Mouse (Mus musculus) C2C12 (cell line): Measurements from ENCODE around the gene Cenph. TPM values are rescaled to one million over a fixed set of nuclear protein-coding genes. Genes with fewer than 3 reads are reported as not detected.
"Not testable (repeated sequence)": the region's sequence is repeated elsewhere in the genome, so short reads cannot be mapped to it uniquely, and the experiment has no call there.

Experiments
- H3K27me3 ChIP-seq: one replicate; pipeline ENCODE4 v1.6.1; 2011; ENCODE audit not compliant: control insufficient read depth, insufficient read depth, insufficient read length
- H3K36me3 ChIP-seq: one replicate; pipeline ENCODE4 v1.6.1; 2011; ENCODE audit not compliant: control insufficient read depth, insufficient read depth
- H3K4me3 ChIP-seq: one replicate; pipeline ENCODE4 v1.5.1; 2011; ENCODE audit warnings: mild to moderate bottlenecking, control low read depth; ENCODE audit not compliant: poor library complexity, insufficient read depth, severe bottlenecking
- H3K79me2 ChIP-seq: one replicate; pipeline ENCODE4 v1.6.1; 2011; ENCODE audit not compliant: control insufficient read depth, insufficient read depth
- H3K79me3 ChIP-seq: one replicate; pipeline ENCODE4 v1.6.1; 2011; ENCODE audit warnings: low read depth, control low read depth
- H3ac ChIP-seq: one replicate; pipeline ENCODE3; 2011; ENCODE audit warnings: low read depth; ENCODE audit not compliant: control insufficient read depth, insufficient read length
- CEBPB ChIP-seq: IDR thresholded peaks from one replicate; pipeline ENCODE4 v1.6.1; 2011; ENCODE audit warnings: low read depth, mild to moderate bottlenecking, control low read depth, moderate library complexity
- CTCF ChIP-seq: IDR thresholded peaks from one replicate; pipeline ENCODE4 v1.5.1; 2011; ENCODE audit not compliant: control insufficient read depth, insufficient read depth, insufficient read length
- FOSL1 ChIP-seq: IDR thresholded peaks from one replicate; pipeline ENCODE4 v1.8.0; 2011; ENCODE audit warnings: mild to moderate bottlenecking, low read length; ENCODE audit not compliant: poor library complexity, insufficient read depth, severe bottlenecking
- MAX ChIP-seq: IDR thresholded peaks from one replicate; pipeline ENCODE4 v1.6.1; 2011; ENCODE audit warnings: mild to moderate bottlenecking, control low read depth
- MYOD1 ChIP-seq: IDR thresholded peaks from one replicate; pipeline ENCODE4 v1.6.1; 2011; ENCODE audit warnings: low read depth; ENCODE audit not compliant: control insufficient read depth, insufficient read length
- MYOG ChIP-seq: IDR thresholded peaks from one replicate; pipeline ENCODE4 v1.6.1; 2011; ENCODE audit not compliant: control insufficient read depth, insufficient read length; ENCODE audit errors: extremely low read depth
- USF1 ChIP-seq: IDR thresholded peaks from one replicate; pipeline ENCODE4 v1.6.1; 2011; ENCODE audit warnings: low read depth, mild to moderate bottlenecking, control low read depth, moderate library complexity
- polyA plus RNA-seq: library from polyadenylated mRNA; unstranded; fragments of >200 nt; fragmentation: generic; extraction: Trizol; gene quantifications from one replicate; pipeline ENCODE4 v1.2.1, GENCODE M21; 2012; ENCODE audit warnings: missing spikeins

Cenph gene
- polyA plus RNA-seq, 1 experiment: 17.9 TPM

GRCm38 (mm10) chr13:100797171-100797570 is 21.5 kb upstream of the Cenph start:
- Histone ChIP-seq H3K27me3 (no peaks in the 10 kb centered on the region), H3K4me3 (no peak overlapping the region), H3ac (no peak overlapping the region), H3K79me2 (no peaks in the 10 kb centered on the region), H3K36me3 (peaks cover 6% of the 10 kb centered on the region), H3K79me3 (no peaks in the 10 kb centered on the region)
- no peak for TF ChIP-seq USF1
- TF ChIP-seq MYOD1: no peak
- TF ChIP-seq MYOG: no peak
- no peak for TF ChIP-seq CEBPB
- TF ChIP-seq MAX: no peak
- TF ChIP-seq CTCF: no peak
- TF ChIP-seq FOSL1: no peak

- Histone ChIP-seq H3K36me3 (peaks cover 11% of the 10 kb centered on the region), H3K79me3 (peaks cover 20% of the 10 kb centered on the region), H3K27me3 (no peaks in the 10 kb centered on the region), H3ac (no peak overlapping the region), H3K4me3 (no peak overlapping the region), H3K79me2 (peaks cover 23% of the 10 kb centered on the region)
- TF ChIP-seq FOSL1 (no peak), MYOG (no peak), USF1 (no peak), CTCF (no peak), MAX (no peak), MYOD1 (no peak), CEBPB (no peak)
Observed at GRCm38 (mm10) chr13:100789083-100789482, 13.4 kb upstream of the Cenph start.

- not testable (repeated sequence) for H3K4me3 ChIP-seq, H3ac ChIP-seq, H3K27me3 ChIP-seq
- H3K79me3 ChIP-seq: peaks cover 30% of the 10 kb centered on the region
- H3K79me2 ChIP-seq: peaks cover 33% of the 10 kb centered on the region
- H3K36me3 ChIP-seq: peaks cover 21% of the 10 kb centered on the region
Observed at GRCm38 (mm10) chr13:100788057-100788456, 12.4 kb upstream of the Cenph start.

- Histone ChIP-seq H3ac (no peak overlapping the region), H3K27me3 (no peaks in the 10 kb centered on the region), H3K4me3 (no peak overlapping the region), H3K79me2 (peaks cover 39% of the 10 kb centered on the region), H3K36me3 (peaks cover 27% of the 10 kb centered on the region), H3K79me3 (peaks cover 36% of the 10 kb centered on the region)
- TF ChIP-seq MYOD1 (no peak), CTCF (no peak), USF1 (no peak), MYOG (no peak), MAX (no peak), CEBPB (no peak), FOSL1 (no peak)
Observed at GRCm38 (mm10) chr13:100787316-100788010, 11.8 kb upstream of the Cenph start.

GRCm38 (mm10) chr13:100786414-100786867 is 10.7 kb upstream of the Cenph start, which contains the start of gene Ccnb1:
Gene Ccnb1, minus strand, starts transcription at chr13:100786570.
- H3K36me3 ChIP-seq: peaks cover 37% of the 10 kb centered on the region
- peak within 1 kb of the TSS; percentile 96 for H3K4me3 ChIP-seq
- TF ChIP-seq USF1 (no peak), CTCF (no peak), MYOD1 (no peak), FOSL1 (no peak), CEBPB (no peak), MAX (no peak), MYOG (no peak)
- H3K79me2 ChIP-seq: peaks cover 49% of the 10 kb centered on the region
- H3ac ChIP-seq: peak within 1 kb of the TSS; percentile 99
- no peaks in the 10 kb centered on the region for H3K27me3 ChIP-seq
- peaks cover 41% of the 10 kb centered on the region for H3K79me3 ChIP-seq
